Mouse (Mus musculus) kidney, adult 11 months (tissue): ENCODE measurements around the gene Rnf166.

Experiments used
- DNase-seq: peaks from one replicate; pipeline ENCODE4 v3.0.0; 2022

Gene Rnf166

GRCm38 (mm10) chr8:122436586-122437125 is 39.2 kb downstream of the Rnf166 start:
- DNase-seq: no peak

GRCm38 (mm10) chr8:122436146-122436545 is 39.7 kb downstream of the Rnf166 start:
- DNase-seq: no peak

GRCm38 (mm10) chr8:122435375-122435774 is 40.5 kb downstream of the Rnf166 start:
- no peak for DNase-seq

- no peak for DNase-seq
Observed at GRCm38 (mm10) chr8:122433269-122433905, 42.5 kb downstream of the Rnf166 start.

- peak; percentile 84 for DNase-seq
Observed at GRCm38 (mm10) chr8:122432443-122433268, 43.2 kb downstream of the Rnf166 start, which contains the start of gene Cyba. Gene Cyba, minus strand, starts transcription at chr8:122432930.

GRCm38 (mm10) chr8:122431694-122432442 is 44.0 kb downstream of the Rnf166 start:
- peak; percentile 40 for DNase-seq

- peak; percentile 78 for DNase-seq
Observed at GRCm38 (mm10) chr8:122430646-122431045, 45.2 kb downstream of the Rnf166 start.

GRCm38 (mm10) chr8:122430058-122430636 is 45.7 kb downstream of the Rnf166 start:
- DNase-seq: peak; percentile 36

- DNase-seq: no peak
Observed at GRCm38 (mm10) chr8:122428163-122428562, 47.7 kb downstream of the Rnf166 start.

GRCm38 (mm10) chr8:122427607-122428006 is 48.3 kb downstream of the Rnf166 start:
- DNase-seq: no peak

GRCm38 (mm10) chr8:122426145-122426544 is 49.7 kb downstream of the Rnf166 start:
- DNase-seq: no peak

GRCm38 (mm10) chr8:122423659-122424058 is 52.2 kb downstream of the Rnf166 start:
- DNase-seq: peak; percentile 51

GRCm38 (mm10) chr8:122423217-122423616 is 52.6 kb downstream of the Rnf166 start:
- no peak for DNase-seq

GRCm38 (mm10) chr8:122421376-122422070 is 54.3 kb downstream of the Rnf166 start, which contains the start of gene Il17c:
Gene Il17c, plus strand, starts transcription at chr8:122422020.
- peak; percentile 38 for DNase-seq

- no peak for DNase-seq
Observed at GRCm38 (mm10) chr8:122419881-122420555, 55.8 kb downstream of the Rnf166 start.
